24 mouse cellular contexts compared by ENCODE assay signal in the genomic region with DNA sequence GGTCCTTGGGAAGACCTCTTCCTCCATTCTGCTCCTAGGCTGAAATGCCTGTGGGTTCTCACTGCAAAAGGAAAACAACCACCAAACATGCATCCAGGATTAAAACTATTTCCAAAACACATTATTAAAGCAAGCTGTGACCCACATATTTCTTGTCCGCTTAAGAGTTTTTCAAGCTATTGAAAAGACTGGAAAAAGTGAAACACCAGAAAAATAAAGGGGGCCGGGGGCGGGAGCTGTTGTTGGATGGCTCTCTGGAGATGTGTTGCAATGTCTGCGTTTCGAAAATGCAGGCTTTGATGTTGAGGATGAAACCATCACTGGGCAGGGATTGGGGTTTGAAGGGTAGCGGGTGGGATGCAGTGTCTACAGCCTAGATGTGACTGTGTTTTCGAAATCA.
DNase-seq lines count a peak whose midpoint lies in the region; ATAC-seq and TF ChIP-seq lines count a peak whose summit lies in the region.
"Had no signal": no experiment of that assay in that cellular context is flagged by ENCODE, and none has a peak within 500 bp of the region (broad histone marks: within the 10 kb centered on the region; RNA-seq: fewer than 3 reads in every experiment).

No protein-coding gene starts in this region.

- 64% methylated on average over 7 of the region's 7 CpGs for WGBS in embryonic facial prominence, embryonic 13.5 days
- 93% methylated on average over 7 of the region's 7 CpGs for WGBS in embryonic facial prominence, embryonic 10.5 days
- WGBS in lung, postnatal 0 days: 67% methylated on average over 7 of the region's 7 CpGs

- peaks cover 19% of the 10 kb centered on the region for H3K4me1 ChIP-seq in embryonic facial prominence, embryonic 13.5 days
- peaks cover 13% of the 10 kb centered on the region for H3K4me1 ChIP-seq in embryonic facial prominence, embryonic 10.5 days
- H3K4me1 ChIP-seq in lung, postnatal 0 days (ENCODE audit: insufficient read depth, low read depth, low read length): no peaks in the 10 kb centered on the region
- H3K4me1 ChIP-seq in embryonic fibroblast, embryonic 13.5 days (ENCODE audit: control insufficient read depth, insufficient read depth, low read length): no peaks in the 10 kb centered on the region
- H3K4me1 ChIP-seq: heart, embryonic 10.5 days; heart, embryonic 13.5 days had no signal

- H3K27me3 ChIP-seq in embryonic facial prominence, embryonic 13.5 days: no peaks in the 10 kb centered on the region
- no peaks in the 10 kb centered on the region for H3K27me3 ChIP-seq in embryonic facial prominence, embryonic 10.5 days (replicated peaks; ENCODE audit: low read depth, poor library complexity, severe bottlenecking)
- no peaks in the 10 kb centered on the region for H3K27me3 ChIP-seq in lung, postnatal 0 days (replicated peaks; ENCODE audit: insufficient read depth, low read length)
- H3K27me3 ChIP-seq: heart, embryonic 13.5 days had no signal

- no peak for TF ChIP-seq POLR2A in embryonic fibroblast, embryonic 13.5 days (IDR thresholded peaks at IDR 0.05; ENCODE audit: low read depth, low read length)

- H3K36me3 ChIP-seq in embryonic facial prominence, embryonic 13.5 days: no peaks in the 10 kb centered on the region
- no peaks in the 10 kb centered on the region for H3K36me3 ChIP-seq in embryonic facial prominence, embryonic 10.5 days (replicated peaks)
- H3K36me3 ChIP-seq in lung, postnatal 0 days (ENCODE audit: insufficient read depth, low read length): no peaks in the 10 kb centered on the region
- H3K36me3 ChIP-seq: heart, embryonic 10.5 days; heart, embryonic 13.5 days had no signal

- no peak for TF ChIP-seq CTCF in lung, postnatal 0 days (IDR thresholded peaks at IDR 0.05)
- no peak for TF ChIP-seq CTCF in embryonic fibroblast, embryonic 13.5 days (IDR thresholded peaks at IDR 0.05; ENCODE audit: borderline replicate concordance, insufficient read depth, low read length)

- H3K9ac ChIP-seq in embryonic facial prominence, embryonic 13.5 days: no peak overlapping the region
- no peak overlapping the region for H3K9ac ChIP-seq in lung, postnatal 0 days (replicated peaks; ENCODE audit: low read depth)
- H3K9ac ChIP-seq: forebrain, postnatal 0 days; heart, embryonic 13.5 days; hindbrain, embryonic 14.5 days had no signal

- no peak for TF ChIP-seq EP300 in lung, postnatal 0 days (IDR thresholded peaks at IDR 0.05)

- no peak for ATAC-seq in embryonic facial prominence, embryonic 13.5 days (ENCODE audit: insufficient number of reproducible peaks, insufficient read depth, low FRiP score, low TSS enrichment, low read depth)
- peak; percentile 28 for ATAC-seq in lung, postnatal 0 days
- no peak for ATAC-seq in inflammation-experienced regulatory T-cells, adult 6 months
- ATAC-seq: forebrain, embryonic 14.5 days; forebrain, postnatal 0 days; hindbrain, postnatal 0 days; intestine, postnatal 0 days had no signal

- H3K4me3 ChIP-seq in embryonic facial prominence, embryonic 13.5 days: no peak overlapping the region
- H3K4me3 ChIP-seq in embryonic facial prominence, embryonic 10.5 days: no peak overlapping the region
- H3K4me3 ChIP-seq in lung, postnatal 0 days (ENCODE audit: low read depth, low read length): no peak overlapping the region
- H3K4me3 ChIP-seq in embryonic fibroblast, embryonic 13.5 days (ENCODE audit: insufficient read depth, low read length): no peak overlapping the region
- H3K4me3 ChIP-seq: heart, adult 2 months; heart, embryonic 10.5 days; heart, embryonic 13.5 days had no signal

- 0 out of 2 replicates have a peak overlapping the region, but pooled peaks have one; percentile 14 for H3K4me2 ChIP-seq in embryonic facial prominence, embryonic 13.5 days
- H3K4me2 ChIP-seq in lung, postnatal 0 days (replicated peaks; ENCODE audit: low read depth, low read length): no peak overlapping the region
- H3K4me2 ChIP-seq: heart, embryonic 13.5 days; hindbrain, embryonic 14.5 days had no signal

- no peak for DNase-seq in embryonic facial prominence, embryonic 10.5 days (ENCODE audit: low spot score)
- no peak for DNase-seq in lung, postnatal 0 days (ENCODE audit: low spot score)
- no peak for DNase-seq in lung, postnatal 25 days (ENCODE audit: low spot score)
- DNase-seq: adrenal gland, adult 2 months; adrenal gland, postnatal 25 days; cerebellum, adult 11-12 months; cerebellum, adult 8-10 months; cerebellum, postnatal 10 days; cerebellum, postnatal 36 days; embryo, embryonic 11 days; forebrain, postnatal 0 days; gastrocnemius, postnatal 36 days; heart, adult 2 months; heart, postnatal 14 days; heart, postnatal 4 days had no signal

- H3K9me3 ChIP-seq in embryonic facial prominence, embryonic 13.5 days: no peaks in the 10 kb centered on the region
- H3K9me3 ChIP-seq in embryonic facial prominence, embryonic 10.5 days: no peaks in the 10 kb centered on the region
- no peaks in the 10 kb centered on the region for H3K9me3 ChIP-seq in lung, postnatal 0 days (ENCODE audit: low read length)
- H3K9me3 ChIP-seq: heart, embryonic 10.5 days had no signal

- H3K27ac ChIP-seq in embryonic facial prominence, embryonic 13.5 days: peak overlapping the region; percentile 23
- no peak overlapping the region for H3K27ac ChIP-seq in embryonic facial prominence, embryonic 10.5 days (replicated peaks)
- peak overlapping the region; percentile 43; the same call in 1 of the 2 replicates for H3K27ac ChIP-seq in lung, postnatal 0 days (ENCODE audit: low read length)
- H3K27ac ChIP-seq in embryonic fibroblast, embryonic 13.5 days (ENCODE audit: insufficient read depth, low read length): 0 out of 2 replicates have a peak overlapping the region, but pooled peaks have one; percentile 2
- H3K27ac ChIP-seq: heart, adult 2 months; heart, embryonic 10.5 days; heart, embryonic 13.5 days; hindbrain, embryonic 14.5 days; hindbrain, postnatal 0 days had no signal
